Mouse (Mus musculus): ENCODE results near the gene Prlr.

Prlr gene

DNA sequence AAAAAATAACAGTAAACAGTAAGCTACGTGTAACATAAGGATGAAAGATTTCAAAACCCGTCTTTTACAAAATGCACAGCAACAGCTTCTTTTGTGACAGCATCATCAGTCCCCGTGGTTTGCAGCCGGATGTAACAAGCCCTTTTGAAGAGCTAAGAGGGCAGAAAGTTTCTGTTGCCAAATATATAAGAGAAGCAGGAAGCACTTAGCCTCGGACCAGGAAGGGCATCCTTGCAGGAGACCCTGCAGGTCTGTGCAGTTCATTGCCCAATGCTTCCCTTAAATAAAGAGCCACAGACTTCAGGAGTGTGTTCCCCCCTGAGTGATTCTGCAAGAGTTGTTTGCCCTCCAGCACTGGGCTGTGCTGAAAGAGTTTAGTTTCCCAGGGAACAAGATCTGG lies 58.9 kb downstream of the Prlr start:
- DNase-seq (ENCODE audit: low spot score), result no peak

DNA sequence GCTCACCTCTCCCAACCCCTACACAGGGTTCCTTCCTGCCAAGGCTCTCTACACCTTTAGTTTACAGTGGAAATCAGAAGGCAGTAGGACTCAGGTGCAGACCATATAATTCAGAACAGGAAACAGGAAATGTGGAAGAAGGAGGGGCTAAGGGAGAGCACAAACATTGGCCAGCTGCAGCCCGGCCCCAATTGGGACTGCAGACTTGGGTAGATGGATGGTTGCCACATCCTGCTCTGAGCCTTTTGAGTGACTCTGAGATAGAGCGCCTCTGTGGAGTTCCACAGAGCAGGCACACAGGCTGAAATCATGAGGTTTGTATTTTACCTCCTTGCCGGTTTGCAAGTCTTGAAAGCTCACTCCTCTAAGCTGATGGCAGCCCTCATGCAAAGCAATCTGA lies 59.8 kb downstream of the Prlr start:
- no peak for DNase-seq (ENCODE audit: low spot score)

DNA sequence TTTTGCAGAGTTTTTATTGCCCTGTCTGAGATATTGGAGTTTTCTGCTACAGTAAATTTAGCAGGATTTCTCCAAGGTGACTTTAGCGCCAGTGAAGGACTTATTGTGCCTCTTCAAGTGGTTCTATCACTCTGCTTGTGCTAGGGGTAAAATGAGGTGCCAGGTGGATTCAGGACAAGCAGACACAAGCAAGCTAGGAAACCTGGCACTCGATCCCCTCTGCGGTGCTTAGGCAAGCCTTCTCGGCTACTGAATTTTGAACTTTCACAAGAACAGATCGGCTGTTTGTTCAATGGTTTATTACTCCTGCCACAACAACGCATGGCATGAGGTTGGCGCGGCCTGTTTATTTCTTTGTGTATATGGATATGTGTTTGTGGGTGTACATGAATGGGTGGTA lies 61.4 kb downstream of the Prlr start:
- no peak for DNase-seq (ENCODE audit: low spot score)

DNA sequence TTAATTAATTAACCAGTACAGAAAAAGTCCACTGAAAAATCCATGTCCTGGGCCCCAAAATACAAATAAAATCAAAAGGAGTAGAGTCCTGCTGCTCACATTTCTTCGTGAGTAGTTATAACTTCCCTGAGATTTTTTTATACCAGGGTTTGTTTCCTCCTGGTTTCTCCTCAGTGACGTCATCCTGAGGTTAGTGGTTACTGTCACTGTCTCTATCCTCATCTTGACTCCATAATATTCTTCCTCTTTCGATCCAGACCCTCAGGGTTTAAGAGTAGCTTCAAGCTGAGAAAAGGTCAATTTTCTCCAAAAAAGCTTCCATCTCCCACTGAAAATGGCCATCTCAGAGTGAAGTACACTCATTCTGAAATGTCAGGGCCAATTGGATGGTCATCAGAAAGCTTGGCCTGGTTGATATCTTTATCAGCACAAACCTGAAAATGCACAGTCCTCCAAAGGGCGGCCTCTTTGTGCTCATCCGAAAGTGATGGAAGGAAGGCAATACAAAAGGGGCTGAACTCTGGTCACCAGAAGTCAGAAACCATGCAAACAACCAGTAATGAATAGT lies 63.3 kb downstream of the Prlr start:
- DNase-seq (ENCODE audit: low spot score), result no peak

DNA sequence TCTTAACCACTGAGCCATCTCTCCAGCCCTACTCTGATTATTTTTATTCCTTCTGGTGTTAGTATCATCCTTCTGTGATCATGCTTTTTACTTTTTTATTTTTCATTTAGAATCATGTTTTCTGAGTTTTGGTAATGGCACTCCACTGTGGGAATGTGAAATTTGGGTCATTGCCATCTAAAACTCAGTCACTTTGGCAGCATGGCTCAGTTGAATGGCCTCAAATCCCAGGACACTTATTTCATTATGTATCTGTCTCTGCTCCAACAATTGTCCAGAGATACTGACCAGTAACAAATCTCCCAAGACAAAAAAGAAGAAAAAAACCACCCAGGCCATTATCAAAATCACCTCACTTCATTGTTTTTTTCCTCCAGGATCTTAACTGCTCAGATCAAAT lies 65.2 kb downstream of the Prlr start:
- no peak for DNase-seq (ENCODE audit: low spot score)

DNA sequence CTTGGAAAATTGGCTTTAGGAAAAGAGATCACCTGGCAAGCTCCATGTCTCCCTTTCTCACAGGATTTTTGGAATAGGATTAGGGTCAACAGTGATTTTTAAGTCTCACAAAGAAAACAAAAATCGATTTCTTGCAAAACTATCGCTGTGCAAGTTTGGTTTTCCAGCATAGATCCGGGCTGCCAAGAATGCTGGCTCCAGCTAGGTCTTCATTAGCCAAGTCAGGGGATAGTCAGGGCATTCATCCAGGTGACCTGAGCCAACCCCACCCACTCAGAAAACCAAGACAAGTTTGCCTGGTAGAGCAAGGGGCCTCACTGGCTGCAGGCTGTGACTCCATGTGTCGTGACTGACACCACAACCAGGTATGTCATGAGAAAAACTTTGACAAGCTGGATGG lies 72.2 kb downstream of the Prlr start:
- no peak for DNase-seq (ENCODE audit: low spot score)

DNA sequence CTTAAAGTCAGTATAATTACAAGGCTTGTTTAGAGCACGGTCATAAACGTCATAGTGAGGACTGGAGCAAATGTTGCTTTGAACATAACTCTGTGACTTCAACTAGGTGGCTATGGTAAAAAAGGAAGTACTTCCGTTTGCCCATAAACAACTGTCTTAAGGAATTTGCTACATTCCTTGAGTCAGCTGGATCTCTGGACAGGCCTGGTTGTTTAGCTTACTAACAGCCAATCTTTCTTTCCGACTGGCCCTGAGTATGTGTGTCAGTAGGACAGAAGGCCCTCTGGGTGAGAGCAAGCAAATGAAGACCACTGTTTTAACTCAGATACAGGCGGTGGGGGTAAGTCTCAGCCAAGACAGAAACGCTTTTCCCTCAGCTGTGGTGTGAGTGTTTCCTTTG lies 73.7 kb downstream of the Prlr start:
- no peak for DNase-seq (ENCODE audit: low spot score)

DNA sequence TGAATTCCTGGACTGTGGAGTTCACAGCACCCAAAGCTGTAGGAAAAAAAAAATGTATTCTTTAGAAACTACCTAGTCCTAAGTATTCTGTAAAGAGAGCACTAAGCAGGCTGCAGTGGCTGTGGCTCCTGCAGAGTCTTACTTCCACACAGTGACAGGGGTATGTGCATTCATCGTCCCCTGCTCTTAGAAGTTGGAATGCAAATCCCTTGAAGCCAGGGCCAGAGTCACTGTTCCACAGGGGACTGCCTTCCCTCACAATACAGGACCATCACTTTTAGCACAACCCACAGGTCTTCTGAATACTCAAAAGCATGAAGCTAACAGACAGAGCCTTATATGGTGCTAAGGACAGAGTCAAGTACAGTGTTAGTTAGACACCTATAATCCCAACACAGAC lies 75.5 kb downstream of the Prlr start:
- no peak for DNase-seq (ENCODE audit: low spot score)

DNA sequence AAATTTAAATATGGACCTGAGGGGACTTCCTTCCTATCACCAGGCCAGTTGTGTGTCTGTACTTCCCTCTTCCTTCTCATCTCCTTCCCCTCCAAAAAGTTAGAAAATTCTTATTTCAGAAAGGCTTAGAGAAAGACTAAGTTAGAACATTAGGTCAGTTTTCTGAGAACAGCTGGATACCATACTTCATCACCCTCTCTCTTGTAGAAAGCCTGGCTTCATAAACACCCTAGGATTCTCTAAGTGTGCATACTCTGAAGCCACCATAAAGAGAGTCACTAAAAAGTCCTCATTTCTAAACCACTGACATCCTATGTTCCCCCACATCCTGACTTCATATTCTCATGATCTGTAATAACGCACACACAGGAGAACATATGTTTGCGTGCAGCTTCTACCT lies 85.2 kb downstream of the Prlr start:
- DNase-seq (ENCODE audit: low spot score), result no peak

DNA sequence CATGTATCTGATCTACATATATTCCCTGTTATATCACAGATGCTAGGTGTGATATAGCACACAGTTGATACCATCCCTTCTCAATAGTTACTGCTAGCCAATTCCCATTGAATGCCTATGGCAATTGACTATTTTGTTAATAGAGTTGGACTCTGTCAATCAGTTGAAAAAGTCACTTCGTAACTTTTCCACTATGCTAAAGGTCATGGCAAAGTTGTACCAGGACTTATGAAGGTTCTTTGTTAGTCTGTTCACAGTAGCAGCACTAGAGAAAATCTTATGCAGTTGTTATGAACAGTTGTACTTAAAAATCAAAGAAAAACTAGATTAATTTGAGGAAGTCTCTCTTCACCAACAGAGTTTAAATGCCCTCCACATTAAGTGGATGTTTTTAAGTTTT lies 85.6 kb downstream of the Prlr start:
- no peak for DNase-seq (ENCODE audit: low spot score)

DNA sequence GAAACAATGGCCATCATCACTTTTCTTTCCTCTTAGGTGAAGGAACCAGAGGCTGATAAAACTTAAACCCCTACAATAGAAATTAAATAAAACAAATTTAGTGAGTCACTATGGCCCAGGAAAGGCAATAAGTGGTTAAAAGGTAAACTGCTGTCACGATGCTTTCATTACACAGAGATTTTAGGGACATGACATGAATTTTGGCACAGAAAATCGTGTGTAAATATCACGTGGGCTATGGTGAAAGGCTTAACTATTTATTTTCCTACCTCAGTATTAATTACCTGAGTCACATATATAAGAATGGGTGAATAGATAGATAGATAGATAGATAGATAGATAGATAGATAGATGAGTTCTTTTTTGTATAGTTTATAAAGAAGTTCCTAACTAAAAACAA lies 86.4 kb downstream of the Prlr start:
- no peak for DNase-seq (ENCODE audit: low spot score)

DNA sequence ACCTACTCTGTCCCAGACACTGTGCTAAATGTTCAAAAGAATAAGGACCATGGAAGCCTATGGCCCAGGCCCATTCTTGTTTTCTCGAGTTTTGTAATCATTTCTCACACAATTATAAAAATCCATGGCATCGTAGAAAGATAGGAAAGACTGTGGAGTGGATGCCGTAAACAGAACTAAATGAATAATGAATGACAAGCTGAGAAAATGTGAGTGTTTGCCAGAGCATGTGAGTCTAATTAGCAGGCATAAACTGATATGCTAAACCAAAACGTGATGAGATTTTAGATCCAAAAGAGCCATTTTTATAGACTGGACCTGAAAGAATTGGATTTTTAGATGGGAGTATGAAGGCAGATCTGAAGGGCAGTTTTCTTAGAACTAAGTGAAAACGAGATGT lies 87.8 kb downstream of the Prlr start:
- no peak for DNase-seq (ENCODE audit: low spot score)

DNA sequence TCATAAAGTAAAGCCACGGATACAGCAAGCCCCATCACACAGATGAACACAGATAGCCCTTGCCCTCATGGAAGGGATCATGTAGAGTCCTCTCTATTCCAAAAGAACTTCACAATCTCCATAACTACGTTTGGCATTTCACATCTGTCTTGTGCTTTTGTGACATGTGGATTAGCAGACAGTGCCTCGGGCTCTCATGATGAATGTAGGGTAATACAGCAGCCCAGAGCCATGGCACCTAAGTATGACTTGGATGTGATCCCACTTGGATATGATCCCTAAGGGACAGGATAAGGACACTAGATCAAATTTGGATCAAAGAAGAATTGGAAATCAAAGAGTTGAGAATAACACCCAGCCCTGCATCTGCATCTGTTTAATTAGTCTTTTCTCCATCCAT lies 90.2 kb downstream of the Prlr start:
- DNase-seq (ENCODE audit: low spot score), result no peak

DNA sequence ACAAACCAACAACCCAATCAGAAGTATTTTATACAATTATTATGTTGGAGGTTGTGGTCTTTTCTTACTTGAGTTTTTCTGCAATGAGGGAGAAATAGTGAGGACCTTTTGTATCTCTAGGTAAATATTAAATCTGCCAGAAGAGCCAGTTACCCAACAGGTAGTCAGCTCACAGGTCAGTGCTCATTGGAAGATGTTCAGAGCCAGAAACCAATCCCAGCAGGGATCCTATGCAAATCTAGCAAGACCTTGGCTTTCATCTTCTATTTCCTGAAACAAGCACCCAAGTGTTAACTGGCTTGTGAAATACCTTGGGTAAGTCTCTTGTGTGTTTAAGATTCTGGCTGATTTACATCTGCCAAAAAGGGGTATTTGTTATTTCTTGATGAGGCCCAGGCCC lies 99.3 kb downstream of the Prlr start:
- no peak for DNase-seq (ENCODE audit: low spot score)

DNA sequence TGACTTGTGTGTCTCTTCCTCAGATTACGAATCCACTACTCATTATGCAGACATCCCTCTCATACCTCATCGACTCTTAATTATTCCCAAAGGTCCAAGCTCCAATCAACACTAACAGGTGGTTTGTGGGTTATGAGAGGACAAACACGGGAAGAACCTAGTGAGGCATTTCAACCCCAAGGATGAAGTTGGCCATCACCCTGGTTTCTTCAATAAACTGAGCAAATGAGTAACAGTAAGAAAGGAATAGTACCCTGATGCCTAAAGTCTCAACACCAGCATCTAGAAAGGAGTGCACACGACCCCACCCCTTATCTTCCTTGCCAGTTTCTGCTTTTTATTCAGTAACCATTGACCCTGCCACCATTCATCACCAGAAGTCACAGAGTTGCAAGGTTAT lies 100.4 kb downstream of the Prlr start:
- DNase-seq (ENCODE audit: low spot score), result no peak

DNA sequence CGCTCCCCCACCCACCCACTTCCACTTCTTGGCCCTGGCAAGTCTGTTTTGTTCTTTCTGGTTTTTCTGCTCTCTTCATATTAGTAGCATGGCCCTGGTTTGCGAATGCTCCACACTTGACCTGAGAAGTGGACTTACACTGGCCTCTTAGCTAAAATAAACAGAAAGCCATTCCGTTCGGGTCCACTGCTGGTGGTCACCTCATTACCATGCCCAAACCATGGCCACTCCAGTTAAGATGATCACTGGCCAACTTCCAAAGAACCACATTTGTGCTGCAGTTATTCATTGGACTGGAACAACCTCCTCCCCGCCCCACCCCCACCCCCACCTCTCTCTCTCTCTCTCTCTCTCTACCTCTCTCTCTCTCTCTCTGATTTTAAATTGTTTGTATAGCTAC lies 104.5 kb downstream of the Prlr start:
- no peak for DNase-seq (ENCODE audit: low spot score)

DNA sequence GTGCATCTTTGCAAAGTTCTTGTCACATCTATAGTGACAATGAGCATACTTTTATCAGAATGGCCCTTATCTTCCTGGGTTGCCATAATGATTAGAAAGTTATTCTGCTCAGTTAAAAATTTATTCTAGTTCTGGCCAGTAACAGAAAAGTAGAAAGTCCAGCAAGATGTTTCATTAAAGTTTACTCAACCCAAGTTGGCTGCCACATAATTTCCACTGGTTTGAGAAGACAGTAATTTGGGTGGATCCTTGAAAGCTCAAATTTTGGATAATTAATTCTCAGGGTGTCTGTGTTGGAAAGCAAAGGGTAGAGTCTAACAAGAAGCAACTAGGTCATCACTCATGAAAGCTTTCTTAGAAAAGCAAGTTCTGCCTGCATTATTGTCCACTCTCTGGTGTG lies 106.6 kb downstream of the Prlr start:
- no peak for DNase-seq (ENCODE audit: low spot score)

DNA sequence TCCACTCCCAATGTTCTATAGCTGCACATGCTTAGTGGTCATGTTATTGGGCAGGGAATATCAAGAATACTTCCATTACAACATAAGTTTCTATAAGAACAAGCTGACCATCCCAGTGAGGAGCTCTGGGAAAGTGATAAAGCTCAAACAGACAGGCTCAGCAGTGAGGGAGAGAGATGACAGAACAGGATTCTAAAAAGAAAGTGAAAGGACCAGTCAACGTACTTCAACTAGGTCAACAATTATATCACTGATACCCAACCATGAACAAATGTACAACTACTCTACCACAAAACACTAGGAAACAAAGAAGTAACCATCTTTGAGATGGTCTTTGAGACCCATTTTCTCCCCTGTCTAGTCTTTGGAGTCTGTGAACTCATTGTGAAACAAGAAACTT lies 119.5 kb downstream of the Prlr start:
- no peak for DNase-seq (ENCODE audit: low spot score)

DNA sequence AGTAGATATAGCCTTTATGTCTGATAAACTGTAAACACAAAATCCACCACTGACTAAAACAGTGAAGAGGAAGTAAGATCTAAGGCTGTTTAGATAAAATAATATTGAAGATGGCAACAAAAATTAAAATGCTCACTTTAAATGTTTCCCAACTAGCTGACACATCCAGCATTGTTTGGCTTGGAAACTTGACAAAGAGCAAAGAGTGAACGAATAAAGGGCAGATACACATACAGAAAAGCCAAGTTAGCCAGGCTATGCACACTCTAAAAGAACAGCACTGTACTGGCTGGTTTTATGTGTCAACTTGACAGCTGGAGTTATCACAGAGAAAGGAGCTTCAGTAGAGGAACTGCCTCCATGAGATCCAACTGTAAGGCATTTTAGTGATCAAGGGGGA lies 121.0 kb downstream of the Prlr start:
- no peak for DNase-seq (ENCODE audit: low spot score)

DNA sequence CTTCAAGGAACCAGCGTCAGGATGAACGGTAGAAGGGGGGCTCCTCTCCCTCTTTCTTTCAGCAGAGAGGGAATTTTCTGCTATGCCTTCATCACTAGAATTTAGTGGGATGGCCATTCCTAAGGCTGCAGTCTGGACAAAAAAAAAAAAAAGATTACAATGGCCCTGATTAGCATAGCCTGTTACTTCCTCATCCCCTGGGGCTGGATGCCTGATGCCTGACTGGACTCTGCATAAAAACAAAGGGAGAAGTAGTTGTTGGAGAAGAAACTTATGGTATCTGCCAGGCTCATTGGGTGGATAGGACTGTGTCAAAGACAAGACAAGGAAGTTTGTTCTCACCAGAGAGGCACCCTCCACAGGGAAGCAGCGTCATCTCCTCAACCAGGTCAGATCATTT lies 122.4 kb downstream of the Prlr start:
- no peak for DNase-seq (ENCODE audit: low spot score)

DNA sequence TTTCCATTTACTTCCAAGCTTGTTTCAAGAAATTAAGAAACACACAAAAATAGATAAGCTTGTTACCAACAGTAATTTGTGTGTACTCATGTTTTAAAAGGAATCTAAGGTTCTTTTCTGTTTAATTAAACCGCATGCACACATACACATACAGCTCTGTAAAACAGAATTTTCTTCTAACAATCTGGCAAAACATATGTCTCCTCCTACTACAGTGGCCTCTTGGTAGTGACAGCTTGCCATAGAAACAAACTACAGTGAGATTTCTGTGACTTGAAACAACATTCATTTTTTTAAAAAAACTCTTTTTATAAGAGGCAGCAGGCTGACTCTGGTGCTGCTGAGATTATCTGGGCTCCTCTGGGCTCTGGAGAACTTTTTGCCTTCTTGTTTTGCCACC lies 129.4 kb downstream of the Prlr start:
- DNase-seq (ENCODE audit: low spot score), result no peak

DNA sequence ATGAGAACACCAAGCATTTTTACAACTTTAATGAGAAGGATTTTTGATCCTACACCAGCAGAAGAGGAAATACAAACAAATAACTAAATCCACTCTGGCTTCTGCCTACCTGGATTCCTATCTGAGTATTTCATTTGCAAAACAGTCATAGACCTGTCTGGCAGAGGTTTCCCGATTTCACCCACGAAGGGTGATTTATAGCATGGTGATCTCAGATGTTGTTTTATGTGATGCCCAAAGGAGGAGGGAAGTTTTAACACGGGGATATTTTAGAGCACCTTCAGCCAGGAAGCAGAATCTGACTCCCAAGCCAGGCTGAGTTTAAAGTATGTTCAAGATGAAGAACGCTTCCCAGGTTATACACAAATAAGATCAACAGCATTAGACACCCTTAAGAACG lies 134.8 kb downstream of the Prlr start:
- no peak for DNase-seq (ENCODE audit: low spot score)

DNA sequence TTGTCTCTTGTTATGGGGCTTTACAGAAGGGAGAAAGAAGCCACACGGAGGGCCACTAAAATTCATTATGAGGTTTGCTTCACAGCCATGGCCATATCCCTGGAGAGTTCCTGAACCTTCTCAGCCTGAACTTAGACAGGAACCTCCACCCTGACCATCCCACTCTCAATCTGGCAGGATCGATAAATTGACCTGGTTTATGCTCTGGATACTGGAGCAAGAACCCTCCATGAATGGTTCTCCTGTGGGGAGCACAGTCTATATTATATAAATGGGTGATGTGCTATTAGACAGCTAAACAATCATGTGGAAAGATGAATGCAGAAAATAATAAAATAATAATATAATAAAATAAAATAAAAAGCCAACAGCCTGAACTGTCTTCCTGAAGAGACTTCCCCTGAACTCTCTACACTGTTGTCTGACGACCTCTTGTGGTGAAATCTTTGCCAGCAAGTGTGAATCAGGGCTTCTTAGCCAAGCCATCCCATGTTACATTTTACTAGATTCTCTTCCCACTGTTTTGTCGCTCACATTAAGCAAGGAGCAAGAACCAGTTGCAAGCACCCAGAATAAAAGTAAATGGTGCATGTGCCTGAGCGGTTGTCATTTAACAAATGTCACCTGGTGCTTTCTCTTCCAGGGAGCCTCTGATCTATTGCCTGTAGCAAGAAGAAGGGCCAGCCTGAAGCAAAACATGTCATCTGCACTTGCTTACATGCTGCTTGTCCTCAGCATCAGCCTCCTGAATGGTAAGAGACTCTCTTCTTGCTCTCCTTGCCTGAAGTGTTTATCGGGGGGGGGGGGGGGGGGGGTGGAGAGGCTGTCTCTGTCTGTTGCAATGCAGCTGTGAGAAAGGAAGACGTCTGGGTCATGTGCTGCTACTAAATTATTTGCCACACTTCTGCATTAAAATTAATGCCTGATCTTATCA lies 136.8 kb downstream of the Prlr start:
- DNase-seq (ENCODE audit: low spot score), result peak; percentile 14

DNA sequence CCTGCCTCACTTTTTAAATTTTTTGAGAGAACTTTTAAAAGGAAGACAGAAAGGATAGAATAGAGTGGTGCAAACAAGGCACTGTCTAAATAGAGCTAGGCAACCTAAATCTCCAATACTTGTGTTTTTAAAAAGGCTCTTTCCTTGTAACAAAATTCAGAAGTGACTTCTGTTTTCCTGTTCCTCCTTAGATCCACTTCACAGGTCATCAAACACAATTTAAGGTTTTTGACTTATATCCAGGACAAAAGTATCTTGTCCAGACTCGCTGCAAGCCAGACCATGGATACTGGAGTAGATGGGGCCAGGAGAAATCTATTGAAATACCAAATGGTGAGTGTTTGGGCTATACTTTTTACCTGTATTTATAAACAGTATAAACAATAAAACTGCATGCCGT lies 148.0 kb downstream of the Prlr start, which contains the start of gene Gm21973:
TSS of gene Gm21973 (plus strand) at position 301 of the 400 bp plus-strand sequence.
- DNase-seq (ENCODE audit: low spot score), result no peak

Measured in testis, postnatal 14 days (tissue).